Mouse (Mus musculus) kidney, postnatal 36 days (tissue): ENCODE measurements around the gene 5430419D17Rik.

Source experiments
- DNase-seq, 2 experiments: peaks; one replicate each; pipeline ENCODE4 v3.0.0; 2021 to 2022; ENCODE audit warnings: mixed read lengths in 2 of 2

Gene 5430419D17Rik

GRCm38 (mm10) chr7:131174121-131174520 lies at the start of gene 5430419D17Rik:
Gene 5430419D17Rik, plus strand, starts transcription at chr7:131174402.
- no peak for DNase-seq

- DNase-seq = no peak
Observed at GRCm38 (mm10) chr7:131130021-131130420, 44.2 kb upstream of the 5430419D17Rik start.

- no peak for DNase-seq
Observed at GRCm38 (mm10) chr7:131133181-131133580, 41.0 kb upstream of the 5430419D17Rik start.

GRCm38 (mm10) chr7:131146214-131146613 lies 28.0 kb upstream of the 5430419D17Rik start, which contains the start of gene 4933402N03Rik:
Gene 4933402N03Rik, minus strand, starts transcription at chr7:131146314.
- DNase-seq = no peak

GRCm38 (mm10) chr7:131150179-131150578 lies 24.0 kb upstream of the 5430419D17Rik start:
- no peak for DNase-seq

DNA sequence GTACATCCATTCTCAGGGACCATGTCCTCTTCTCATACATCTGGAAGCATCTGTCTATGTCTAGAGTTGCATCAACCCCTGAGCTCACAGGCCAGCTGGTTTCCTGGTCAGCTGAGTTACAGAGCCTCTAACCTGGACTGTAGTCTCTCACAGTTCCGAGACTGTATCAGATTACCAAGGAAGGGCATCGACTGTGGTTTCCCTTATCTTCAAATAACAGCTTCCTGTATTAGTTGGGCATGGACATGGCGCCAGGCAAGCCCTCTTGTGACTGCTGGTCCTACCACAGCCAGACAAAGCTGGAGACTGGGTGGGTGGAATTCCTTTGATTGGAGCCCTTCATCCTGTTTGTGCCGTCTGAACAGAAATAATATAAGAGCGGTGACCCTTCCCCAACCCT lies 21.2 kb upstream of the 5430419D17Rik start:
- no peak for DNase-seq

DNA sequence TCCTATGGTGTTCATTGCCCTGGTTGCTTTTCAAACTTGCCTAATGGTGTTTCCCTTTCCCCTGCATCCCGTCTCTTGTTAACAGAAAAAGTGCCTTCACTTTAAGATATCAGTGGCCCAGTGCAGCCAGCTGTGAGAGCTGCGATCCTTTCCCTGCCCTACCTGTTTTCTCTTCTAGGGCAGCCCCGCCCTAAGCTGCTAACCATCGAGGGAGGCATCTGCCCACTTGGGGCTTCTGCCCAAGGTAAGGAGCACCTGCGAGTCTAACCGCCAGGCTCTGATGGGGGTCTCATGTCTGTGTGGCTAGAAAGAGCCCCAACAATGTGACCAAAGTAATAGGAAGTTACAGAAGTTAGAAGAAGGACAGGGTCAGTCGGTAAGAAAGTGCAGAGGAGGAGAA lies 12.0 kb upstream of the 5430419D17Rik start:
- no peak for DNase-seq

DNA sequence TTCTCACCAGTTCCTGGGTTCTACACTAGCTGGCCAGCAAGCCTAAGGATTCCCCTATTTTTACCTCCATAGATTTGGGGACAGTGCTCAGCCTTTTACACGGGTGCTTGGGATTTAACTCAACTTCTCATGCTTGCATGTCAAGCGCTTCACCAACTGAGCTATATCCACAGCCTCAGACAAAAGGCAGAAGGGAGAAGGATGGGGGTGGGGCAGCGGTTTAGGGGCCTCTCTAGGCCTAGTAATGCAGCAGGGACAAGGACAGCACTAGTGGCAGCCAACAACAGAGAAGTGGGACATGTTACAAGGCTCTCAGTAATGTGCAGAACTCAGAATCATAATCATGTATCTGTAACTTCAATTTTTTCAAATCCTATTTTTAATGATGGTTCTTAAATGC lies 6.4 kb upstream of the 5430419D17Rik start:
- no peak for DNase-seq

- no peak for DNase-seq
Observed at GRCm38 (mm10) chr7:131169099-131169498, 5.1 kb upstream of the 5430419D17Rik start.

- DNase-seq = peak; percentile 8 to 68
Observed at GRCm38 (mm10) chr7:131182685-131183084, 8.5 kb downstream of the 5430419D17Rik start.

- DNase-seq = no peak
Observed at GRCm38 (mm10) chr7:131184339-131184738, 10.1 kb downstream of the 5430419D17Rik start.

DNA sequence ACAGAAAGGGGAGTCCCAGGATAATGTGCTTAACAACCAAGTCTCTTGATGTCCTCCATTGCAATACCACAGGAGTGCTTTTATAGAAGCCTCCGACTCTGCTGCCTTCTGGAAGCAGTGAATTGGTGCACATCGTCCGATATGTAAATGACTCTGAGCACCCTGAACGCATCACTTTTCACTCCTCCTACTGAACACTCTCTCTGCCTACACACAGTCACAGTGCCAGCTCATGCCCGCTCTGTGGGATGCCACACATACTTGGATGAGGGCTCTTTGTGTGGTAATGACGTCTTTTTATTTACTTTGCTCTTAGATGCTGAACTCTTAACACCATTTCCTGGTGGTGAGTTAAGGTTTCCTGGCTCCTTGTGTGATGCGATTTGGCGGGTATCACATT lies 12.8 kb downstream of the 5430419D17Rik start:
- no peak for DNase-seq

- no peak for DNase-seq
Observed at GRCm38 (mm10) chr7:131187996-131188395, 13.8 kb downstream of the 5430419D17Rik start.

GRCm38 (mm10) chr7:131223086-131223485 lies 48.9 kb downstream of the 5430419D17Rik start:
- no peak for DNase-seq

- no peak for DNase-seq
Observed at GRCm38 (mm10) chr7:131236091-131236490, 61.9 kb downstream of the 5430419D17Rik start.

GRCm38 (mm10) chr7:131244993-131245392 lies 70.8 kb downstream of the 5430419D17Rik start:
- peak in 1 of 2 experiments; percentile 2 for DNase-seq

- no peak for DNase-seq
Observed at GRCm38 (mm10) chr7:131256841-131257240, 82.6 kb downstream of the 5430419D17Rik start.

- no peak for DNase-seq
Observed at GRCm38 (mm10) chr7:131257309-131257708, 83.1 kb downstream of the 5430419D17Rik start.

DNA sequence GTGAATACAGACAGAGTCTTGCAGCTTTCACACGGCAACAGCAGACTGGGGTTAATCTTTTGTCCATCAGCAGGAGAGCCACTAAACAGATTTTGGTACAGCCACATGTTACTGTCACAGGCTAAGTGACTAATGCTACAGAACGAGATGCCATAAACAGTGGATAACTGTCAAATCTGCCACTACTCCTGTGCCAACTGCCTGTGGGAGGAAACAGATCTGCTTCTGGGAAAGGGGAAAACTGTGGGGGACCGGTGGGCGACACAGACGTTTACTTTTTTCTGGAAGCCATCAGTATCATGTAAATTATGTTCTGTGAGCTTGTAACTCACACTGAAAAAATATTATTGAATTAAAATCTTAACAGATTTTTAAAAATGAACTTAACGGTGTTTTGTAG lies 86.7 kb downstream of the 5430419D17Rik start:
- DNase-seq = no peak

DNA sequence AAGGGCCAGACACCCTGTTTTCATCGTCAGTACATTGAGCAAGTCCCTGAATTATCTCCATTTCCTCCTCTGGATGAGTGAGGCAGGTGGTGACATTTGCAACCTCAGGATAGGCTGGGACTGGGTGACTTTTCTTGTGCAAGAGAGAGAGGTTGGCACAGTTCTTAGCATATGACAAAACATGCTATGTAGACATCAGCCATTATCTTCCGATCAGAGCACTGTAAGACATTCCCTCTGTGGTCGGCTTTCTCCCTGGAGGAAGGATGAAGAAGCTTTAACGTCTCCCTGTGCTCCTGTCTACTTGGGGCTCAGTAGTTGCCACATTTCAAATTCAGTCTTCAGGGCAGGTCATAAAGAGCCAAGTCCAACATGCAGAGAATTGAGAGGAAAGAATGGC lies 90.0 kb downstream of the 5430419D17Rik start:
- no peak for DNase-seq

DNA sequence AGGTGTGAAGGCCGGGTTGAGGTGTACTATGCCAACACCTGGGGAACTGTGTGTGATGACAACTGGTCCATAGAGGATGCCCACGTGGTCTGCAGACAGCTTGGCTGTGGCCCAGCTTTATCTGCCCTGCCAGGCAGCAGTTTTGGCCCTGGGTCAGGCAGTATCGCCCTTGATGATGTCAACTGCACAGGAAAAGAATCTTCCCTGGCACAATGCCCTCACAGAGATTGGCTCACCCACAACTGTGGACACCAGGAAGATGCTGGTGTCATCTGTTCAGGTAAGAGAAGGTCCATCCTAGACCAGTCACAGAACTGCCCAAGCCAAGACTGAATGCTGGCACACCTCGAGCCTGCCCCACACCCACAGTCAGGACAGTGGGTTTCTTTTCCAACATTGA lies 91.6 kb downstream of the 5430419D17Rik start:
- no peak for DNase-seq

GRCm38 (mm10) chr7:131297151-131297550 lies 122.9 kb downstream of the 5430419D17Rik start:
- DNase-seq = peak in 1 of 2 experiments; percentile 22

- DNase-seq = no peak
Observed at GRCm38 (mm10) chr7:131303340-131303739, 129.1 kb downstream of the 5430419D17Rik start.

DNA sequence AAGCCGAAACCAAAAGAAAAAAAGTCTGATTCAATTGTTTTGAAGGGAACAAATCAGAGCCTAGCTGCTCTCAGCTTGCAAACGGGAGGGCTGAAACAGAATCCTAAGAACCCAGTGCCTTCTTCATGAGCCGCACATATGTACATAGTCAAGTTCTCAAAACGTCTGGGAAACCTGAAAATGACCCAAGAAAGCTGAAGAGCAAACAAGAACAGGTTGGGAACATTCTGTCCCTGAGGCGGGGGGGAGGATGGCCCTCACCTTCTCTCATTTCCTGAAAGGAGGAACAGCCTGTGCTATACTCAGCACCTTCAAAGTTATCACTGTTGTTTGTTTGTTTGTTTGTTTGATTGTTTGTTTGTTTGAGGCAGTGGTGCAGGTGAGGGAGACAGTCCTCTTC lies 132.5 kb downstream of the 5430419D17Rik start:
- DNase-seq = no peak

- DNase-seq = no peak
Observed at GRCm38 (mm10) chr7:131314493-131314892, 140.3 kb downstream of the 5430419D17Rik start.

DNA sequence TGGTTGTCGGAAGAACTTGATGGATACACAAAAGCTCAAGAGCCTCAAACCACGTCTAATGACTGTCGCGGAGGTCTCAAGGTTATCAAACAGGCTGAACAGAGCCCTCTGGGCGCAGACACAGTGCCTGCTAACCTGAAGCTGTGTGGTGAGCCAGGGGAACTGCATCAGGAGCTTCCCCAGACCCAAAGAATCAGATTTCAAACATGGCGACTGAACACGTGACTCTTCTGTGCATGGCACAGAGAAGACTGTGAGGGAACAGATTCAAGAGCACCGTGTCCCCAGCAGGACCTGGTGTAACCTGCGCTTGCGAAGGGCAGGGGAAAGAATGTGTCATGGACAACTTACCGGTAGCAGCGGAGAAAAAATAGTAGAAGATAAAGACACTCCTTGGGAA lies 143.4 kb downstream of the 5430419D17Rik start:
- no peak for DNase-seq
